Mouse (Mus musculus) left cerebral cortex, adult 2 months (tissue): Measurements from ENCODE around the gene Arpc1b. TPM values are rescaled to one million over a fixed set of nuclear protein-coding genes. Genes with fewer than 3 reads are reported as not detected.
A peak's percentile ranks its signal among the peaks of the same experiment; 100 is the strongest.

ENCODE experiments used
- DNase-seq, 2 experiments: peaks; one replicate each; pipeline ENCODE4 v3.0.0; 2021 to 2022; ENCODE audit warnings: low spot score in 2 of 2, mixed read lengths in 1 of 2; ENCODE audit errors: extremely low spot score in 1 of 2
- H3K27ac ChIP-seq: fragments of 200-600 bp; 2 replicates; pipeline ENCODE4 v1.8.1; 2022
- H3K4me3 ChIP-seq: fragments of 200-600 bp; 2 replicates; pipeline ENCODE4 v1.8.1; 2022
- CTCF ChIP-seq: fragments of 200-600 bp; IDR thresholded peaks from 2 replicates; pipeline ENCODE4 v1.8.1; 2022; ENCODE audit warnings: antibody characterized with exemption, mild to moderate bottlenecking, moderate library complexity
- intact Hi-C: fragments of 180-260 bp; cut with DNase I; formaldehyde crosslinking; loops from one replicate; pipeline ENCODE4 v1.15.1; 2025
- total RNA-seq, 2 experiments: library from RNA; stranded (reverse); gene quantifications; 2 replicates each; pipeline ENCODE4 v1.2.3; 2021

Arpc1b gene
- total RNA-seq, 2 experiments from 2014 or later = 19.0 to 23.5 TPM

- no peak for TF ChIP-seq CTCF
- intact Hi-C loops = loop anchor here (1.0 to 2.0 kb wide), 3 partner anchors 24 to 37 kb away; partner anchors contain the start of genes Bud31, Pdap1 and Zkscan5
- Histone ChIP-seq H3K4me3 (peak overlapping the region; percentile 67), H3K27ac (peak overlapping the region; percentile 85)
- DNase-seq = no peak
These were observed 53.3 kb downstream of the Arpc1b start for GRCm38 (mm10) chr5:145167306-145167661.

- TF ChIP-seq CTCF = no peak
- Histone ChIP-seq H3K27ac (no peak overlapping the region), H3K4me3 (no peak overlapping the region)
- intact Hi-C loops = no loop called here
- no peak for DNase-seq
These were observed 64.5 kb downstream of the Arpc1b start for GRCm38 (mm10) chr5:145178461-145178980.

Other genes with a start within 250 kb of the Arpc1b start
- gene Smurf1, start 148.4 kb upstream of the Arpc1b start, total RNA-seq = 10 to 100 TPM; 35.2 to 40.7 TPM
- gene Gm4871, start 81.5 kb upstream of the Arpc1b start, total RNA-seq = not detected
- not detected for gene 1700018F24Rik, start 71.2 kb upstream of the Arpc1b start, total RNA-seq
- gene Arpc1a, start 30.4 kb upstream of the Arpc1b start, total RNA-seq = 100 to 1,000 TPM; 192 to 199 TPM
- not detected for gene Kpna7, start 30.2 kb upstream of the Arpc1b start, total RNA-seq
- 10 to 100 TPM; 92.5 to 96.0 TPM for gene Pdap1, start 26.0 kb downstream of the Arpc1b start, total RNA-seq
- gene Bud31, start 26.1 kb downstream of the Arpc1b start, total RNA-seq = 10 to 100 TPM; 69.4 to 69.6 TPM
- 10 to 100 TPM; 19.4 to 21.9 TPM for gene Ptcd1, start 52.9 kb downstream of the Arpc1b start, total RNA-seq
- 10 to 100 TPM; 25.6 to 26.0 TPM for gene Cpsf4, start 53.0 kb downstream of the Arpc1b start, total RNA-seq
- gene Atp5j2, start 77.8 kb downstream of the Arpc1b start, total RNA-seq = 100 to 1,000 TPM; 217 to 220 TPM
- gene Zkscan14, start 87.7 kb downstream of the Arpc1b start, total RNA-seq = 10 to 100 TPM; 13.4 to 14.1 TPM
- 10 to 100 TPM; 10.8 to 11.0 TPM for gene Zkscan5, start 90.3 kb downstream of the Arpc1b start, total RNA-seq
- 10 to 100 TPM; 33.1 to 34.2 TPM for gene Zfp655, start 117.5 kb downstream of the Arpc1b start, total RNA-seq
- gene Zscan25, start 166.3 kb downstream of the Arpc1b start, total RNA-seq = 10 to 100 TPM; 18.9 to 22.3 TPM
- under 1 TPM; 0.26 to 0.45 TPM for gene Cyp3a57, start 231.1 kb downstream of the Arpc1b start, total RNA-seq